Mouse (Mus musculus) E14TG2a.4 (cell line): ENCODE data around the gene Hsdl2.

ENCODE experiments used
- CTCF ChIP-seq: conservative IDR thresholded peaks from 2 replicates; pipeline ENCODE4 v1.5.1; 2014; ENCODE audit warnings: low read length
- NANOG ChIP-seq: IDR thresholded peaks from 2 replicates; pipeline ENCODE4 v1.6.1; 2014; ENCODE audit warnings: borderline replicate concordance, low read length, mixed read lengths
- POU5F1 ChIP-seq: IDR thresholded peaks from 2 replicates; pipeline ENCODE4 v1.6.1; 2014; ENCODE audit warnings: low read length, borderline replicate concordance

GRCm38 (mm10) chr4:59625998-59626910 is 44.9 kb downstream of the Hsdl2 start, which contains the start of gene E130308A19Rik:
- TF ChIP-seq CTCF (no peak), NANOG (no peak), POU5F1 (no peak)
